Mouse (Mus musculus): ENCODE measurements at regions not wholly inside any gene's neighbourhood (a gene's known extent, or its start where the extent isn't known, plus 50 kb on each side); places are given as distances from the start of the nearest gene placed in this dataset.

- TF ChIP-seq CTCF (IDR thresholded peaks at IDR 0.05; ENCODE audit: low read depth, low read length) (no peak), EP300 (IDR thresholded peaks at IDR 0.05; ENCODE audit: insufficient read depth, low read depth, low read length) (no peak), POLR2A (IDR thresholded peaks at IDR 0.05; ENCODE audit: insufficient read depth, low read length) (no peak)
Observed at GRCm38 (mm10) chr16:93446206-93446605, 157.7 kb downstream of the Setd4 start.
